Mouse (Mus musculus) brain, embryonic 14.5 days (tissue): ENCODE results near the gene Gabarap.

Source experiments
- CTCF ChIP-seq: fragments of 200-500 bp; IDR thresholded peaks from 2 replicates; pipeline ENCODE4 v1.5.1; 2012; ENCODE audit warnings: inconsistent platforms, mild to moderate bottlenecking, moderate library complexity, borderline replicate concordance; ENCODE audit not compliant: insufficient read depth, insufficient read length; ENCODE audit errors: extremely low read depth
- POLR2A ChIP-seq: fragments of 200-500 bp; IDR thresholded peaks from 2 replicates; pipeline ENCODE4 v1.6.1; 2012; ENCODE audit warnings: mild to moderate bottlenecking, inconsistent platforms, borderline replicate concordance; ENCODE audit not compliant: poor library complexity, insufficient read depth, insufficient read length, severe bottlenecking; ENCODE audit errors: extremely low read depth

- TF ChIP-seq CTCF (no peak), POLR2A (no peak)
These were observed 7.6 kb upstream of the Gabarap start for GRCm38 (mm10) chr11:69983377-69983776.
